Mouse (Mus musculus) embryo, embryonic 10 days (tissue): ENCODE results near the gene Ppp2r5e.

Source experiments
- DNase-seq: peaks from one replicate; pipeline ENCODE4 v3.0.0-alpha.2; 2015; ENCODE audit warnings: low spot score

Ppp2r5e gene

GRCm38 (mm10) chr12:75596154-75597002 lies at the start of gene Ppp2r5e:
TSS of gene Ppp2r5e (minus strand) at chr12:75596245.
- DNase-seq: peak; percentile 98

- no peak for DNase-seq
Measured at GRCm38 (mm10) chr12:75645780-75646179, 49.7 kb upstream of the Ppp2r5e start.

GRCm38 (mm10) chr12:75641726-75642125 lies 45.7 kb upstream of the Ppp2r5e start:
- peak; percentile 10 for DNase-seq

GRCm38 (mm10) chr12:75638345-75638744 lies 42.3 kb upstream of the Ppp2r5e start:
- DNase-seq: no peak

DNA sequence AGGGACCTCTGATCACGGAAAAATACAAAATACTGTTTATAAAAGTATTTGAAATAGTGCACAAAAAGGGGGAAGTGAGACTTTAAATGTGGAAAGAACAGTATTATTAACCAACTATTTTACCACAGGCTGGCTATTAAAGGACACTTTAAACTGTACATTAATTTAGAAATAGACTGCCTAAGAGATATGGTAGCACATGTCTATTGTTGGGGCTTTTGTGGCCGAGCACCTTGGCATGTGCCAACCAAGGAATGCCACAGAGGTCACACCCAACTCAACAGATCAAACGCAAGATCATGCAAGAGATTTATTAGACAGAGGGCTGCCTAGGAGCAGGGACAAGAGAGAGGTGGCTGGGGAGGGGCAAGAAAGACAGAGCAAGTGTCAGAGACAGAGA lies 41.1 kb upstream of the Ppp2r5e start:
- no peak for DNase-seq

GRCm38 (mm10) chr12:75635771-75636430 lies 39.9 kb upstream of the Ppp2r5e start:
- no peak for DNase-seq

DNA sequence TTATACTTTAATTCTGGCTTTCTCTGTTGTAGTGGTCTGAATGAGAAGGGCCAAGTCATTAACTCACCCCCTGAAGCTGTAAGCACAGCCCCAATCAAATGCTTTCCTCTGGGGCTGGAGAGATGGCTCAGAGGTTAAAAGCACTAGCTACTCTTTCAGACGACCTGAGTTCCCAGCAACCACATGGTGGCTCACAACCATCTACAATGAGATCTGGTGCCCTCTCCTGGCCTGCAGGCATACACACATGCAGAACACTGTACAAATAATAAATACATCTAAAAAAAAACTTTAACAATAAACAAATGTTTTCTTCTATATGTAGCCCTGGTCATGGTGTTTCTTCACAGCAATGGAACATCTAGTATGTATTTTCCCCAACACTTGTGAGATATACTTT lies 33.6 kb upstream of the Ppp2r5e start:
- DNase-seq: no peak

GRCm38 (mm10) chr12:75623292-75623691 lies 27.2 kb upstream of the Ppp2r5e start:
- DNase-seq: no peak

DNA sequence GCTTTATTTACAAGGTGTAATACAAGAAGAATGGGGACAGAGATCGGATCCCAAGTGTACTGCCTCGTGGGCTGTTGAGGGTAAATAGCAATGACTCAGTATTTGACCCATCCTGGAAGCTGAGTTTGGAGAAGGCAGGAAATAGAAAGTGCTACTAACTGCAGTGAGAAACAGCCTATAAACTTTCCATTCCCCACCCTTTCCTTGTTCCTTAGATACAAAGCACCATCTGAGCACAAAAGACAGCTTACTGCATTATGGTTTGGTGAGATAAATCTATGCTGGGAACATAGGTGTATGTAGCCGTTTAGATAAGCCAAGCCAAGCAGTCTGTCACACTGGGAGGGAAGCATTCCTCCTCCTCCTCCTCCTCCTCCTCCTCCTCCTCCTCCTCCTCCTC lies 26.8 kb upstream of the Ppp2r5e start:
- DNase-seq: no peak

DNA sequence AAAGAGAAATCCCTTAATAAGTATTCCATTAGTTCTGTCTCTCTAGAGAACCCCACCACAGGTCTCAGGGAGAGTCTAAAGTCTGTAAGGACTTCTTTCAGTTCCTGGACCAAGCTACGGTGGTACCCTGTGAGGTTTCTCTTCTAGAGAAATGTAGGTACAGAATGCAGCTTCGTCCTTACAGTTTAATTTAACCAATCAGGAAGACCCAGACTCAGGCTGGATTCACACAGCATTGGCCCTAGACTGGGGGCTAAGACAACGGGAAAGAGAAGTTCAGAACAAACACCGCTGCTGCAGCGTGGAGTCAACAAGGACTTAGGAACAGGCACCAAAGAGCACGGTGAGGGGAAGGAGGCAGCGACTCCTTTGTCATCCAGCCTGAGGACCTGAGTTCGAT lies 20.8 kb upstream of the Ppp2r5e start:
- DNase-seq: no peak

- peak; percentile 66 for DNase-seq
Measured at GRCm38 (mm10) chr12:75616158-75616791, 20.2 kb upstream of the Ppp2r5e start.

DNA sequence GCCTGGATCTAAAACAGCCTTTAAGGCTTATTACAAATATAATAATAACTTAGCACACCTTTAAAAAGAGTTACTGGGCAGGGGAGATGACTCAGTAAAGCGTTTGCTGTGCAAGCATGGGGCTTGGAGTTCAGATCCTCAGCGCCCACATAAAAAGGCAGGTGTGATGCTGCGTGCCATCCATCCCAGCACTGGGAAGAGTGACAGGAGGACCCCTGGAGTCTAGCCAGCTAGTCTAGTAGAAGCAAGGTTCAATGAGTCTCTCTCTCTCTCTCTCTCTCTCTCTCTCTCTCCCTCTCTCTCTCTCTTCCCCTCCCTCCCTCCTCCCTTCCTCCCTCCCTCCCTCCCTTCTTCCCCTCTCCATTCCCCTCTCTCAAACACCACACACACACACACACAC lies 19.5 kb upstream of the Ppp2r5e start:
- no peak for DNase-seq

DNA sequence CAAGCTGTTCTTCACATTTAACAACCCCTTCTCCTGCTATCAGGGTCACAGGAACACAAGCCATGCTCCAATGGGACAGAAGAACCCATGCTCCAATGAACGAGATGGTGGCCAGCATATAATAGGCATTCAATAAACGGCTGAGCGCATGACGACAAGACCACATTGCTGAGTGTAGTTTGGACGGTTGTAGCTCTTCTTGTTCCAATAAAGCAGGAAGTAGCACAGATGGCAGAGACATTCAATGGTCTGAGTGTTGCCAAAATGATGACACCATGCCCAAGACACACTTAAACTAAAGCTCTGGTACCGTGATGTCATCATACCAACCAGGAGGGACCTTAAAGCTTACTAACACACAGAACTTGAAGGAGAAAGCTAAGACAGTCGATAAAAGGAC lies 16.7 kb upstream of the Ppp2r5e start:
- DNase-seq: no peak

DNA sequence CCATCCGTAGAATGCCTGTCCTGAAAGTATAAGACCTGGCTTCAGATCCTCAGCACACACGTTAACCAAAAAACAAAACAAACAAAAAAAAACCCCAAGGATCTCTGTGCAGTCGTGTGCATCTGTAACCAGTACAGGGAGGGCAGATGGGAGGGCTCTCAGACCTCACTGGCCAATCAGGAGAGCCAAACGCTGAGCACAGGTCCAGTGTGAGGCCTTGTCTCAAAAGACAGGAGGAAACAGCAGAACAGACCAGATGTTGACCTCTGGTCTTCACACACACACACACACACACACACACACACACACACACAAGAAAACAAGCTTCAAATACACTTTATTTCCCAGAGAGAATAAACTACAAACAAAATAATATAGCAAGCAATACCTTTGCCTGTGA lies 3.4 kb upstream of the Ppp2r5e start:
- peak; percentile 77 for DNase-seq

- DNase-seq: no peak
Measured at GRCm38 (mm10) chr12:75598988-75599387, 2.9 kb upstream of the Ppp2r5e start.

DNA sequence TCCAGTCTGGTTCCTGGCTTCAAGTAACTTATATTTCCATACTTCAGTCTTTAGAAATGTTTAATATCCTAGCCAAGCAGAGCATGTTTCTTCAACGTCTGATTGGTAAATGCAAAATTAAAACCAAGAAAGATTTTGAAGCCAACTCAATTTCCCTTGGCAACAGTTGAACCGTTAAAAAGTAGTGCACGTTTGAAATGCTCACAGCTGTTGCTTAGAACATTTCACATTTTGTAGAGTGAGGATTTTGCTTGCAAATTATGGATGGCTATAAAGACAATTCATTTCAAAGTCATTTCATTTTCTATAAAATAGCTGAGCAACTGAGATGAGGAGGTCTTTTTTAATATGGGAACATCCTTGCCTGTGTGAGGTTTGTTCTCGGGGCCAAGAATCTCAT lies 1.7 kb upstream of the Ppp2r5e start:
- no peak for DNase-seq

GRCm38 (mm10) chr12:75595291-75596153 lies 523 bp downstream of the Ppp2r5e start:
- DNase-seq: peak; percentile 28

DNA sequence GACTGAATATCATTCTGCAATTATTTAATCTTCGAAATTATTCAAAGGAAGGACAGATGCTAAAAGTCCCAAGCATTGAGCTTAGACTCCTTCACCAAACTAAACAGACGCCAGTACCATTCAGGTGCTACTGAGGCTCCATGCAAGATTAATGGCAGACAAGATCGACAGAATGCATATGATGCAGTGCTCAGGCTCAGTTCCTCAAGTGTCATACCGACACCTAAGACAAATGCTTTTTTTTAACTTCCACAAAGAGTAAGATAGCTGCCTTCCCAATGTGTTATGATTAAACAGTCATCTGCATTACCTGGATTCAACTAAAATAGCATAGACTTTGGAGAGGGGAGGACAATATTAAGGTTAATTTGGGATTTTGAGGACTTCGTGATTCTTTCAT lies 1.6 kb downstream of the Ppp2r5e start:
- DNase-seq: no peak

GRCm38 (mm10) chr12:75593817-75594216 lies 2.2 kb downstream of the Ppp2r5e start:
- no peak for DNase-seq

- DNase-seq: no peak
Measured at GRCm38 (mm10) chr12:75587501-75587900, 8.5 kb downstream of the Ppp2r5e start.

DNA sequence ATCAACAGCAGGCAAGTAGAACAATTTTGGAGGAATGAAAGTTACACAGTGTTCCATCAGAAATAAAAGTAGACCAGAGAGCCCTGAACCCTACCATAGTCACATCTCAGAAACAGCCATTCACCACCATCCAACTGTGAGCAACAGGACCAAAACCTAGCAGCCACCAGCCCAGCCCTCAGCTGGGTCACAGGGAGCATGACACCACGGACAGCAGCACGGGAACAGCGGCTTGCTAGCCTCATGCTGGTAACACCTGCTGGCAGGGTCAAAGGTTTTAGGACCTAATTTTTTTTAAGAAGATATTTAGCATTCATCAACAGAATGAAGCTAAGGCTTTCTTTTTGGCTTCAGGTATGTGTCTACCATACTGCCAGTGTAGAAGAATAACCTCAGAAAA lies 12.3 kb downstream of the Ppp2r5e start:
- no peak for DNase-seq

DNA sequence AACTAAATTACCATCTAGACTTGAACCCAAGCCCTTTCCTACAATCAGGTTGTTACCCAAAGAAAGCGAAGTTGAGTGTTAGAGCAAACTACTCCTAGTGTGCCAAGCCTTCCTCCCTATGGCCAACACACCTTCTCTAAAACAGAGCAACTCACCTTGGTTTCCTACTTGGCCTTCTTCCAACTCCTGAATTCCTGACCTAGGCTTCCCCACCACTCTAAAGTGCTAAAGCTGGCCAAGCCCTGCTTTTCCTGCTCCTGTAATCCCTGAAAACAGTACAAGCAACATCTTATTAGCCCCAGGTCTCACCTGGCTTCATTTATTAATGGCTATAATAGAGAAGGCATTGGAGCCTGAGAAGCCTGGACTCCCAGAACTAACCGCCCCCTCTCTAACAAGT lies 17.0 kb downstream of the Ppp2r5e start:
- no peak for DNase-seq
